In the genomic region with DNA sequence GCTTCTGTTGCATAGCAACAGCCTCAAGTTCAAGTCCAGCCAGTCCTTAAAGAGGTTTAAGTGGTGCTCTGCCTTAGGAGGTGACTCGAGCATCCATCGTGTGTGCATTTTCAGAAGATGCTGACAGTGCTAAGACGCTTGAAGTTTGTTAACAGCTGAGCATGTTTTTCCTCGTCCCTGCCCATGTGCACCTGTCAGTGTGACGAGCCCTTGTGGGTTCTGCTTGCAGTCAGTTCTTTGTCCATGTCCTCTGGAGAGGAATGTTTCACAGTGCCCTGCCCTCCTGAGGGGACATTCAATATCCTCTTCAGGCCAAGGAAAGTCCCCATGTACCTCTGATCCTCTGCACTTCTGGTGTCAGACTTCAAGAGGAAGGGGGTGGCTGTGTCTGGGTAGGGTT, we compare ENCODE assay signal across 26 mouse cellular contexts. TPM values are rescaled to one million over a fixed set of nuclear protein-coding genes. Genes with fewer than 3 reads are reported as not detected.
DNase-seq lines count a peak whose midpoint lies in the region; ATAC-seq and TF ChIP-seq lines count a peak whose summit lies in the region.
"Had no signal": no experiment of that assay in that cellular context is flagged by ENCODE, and none has a peak within 500 bp of the region (broad histone marks: within the 10 kb centered on the region; RNA-seq: fewer than 3 reads in every experiment).

No protein-coding gene starts in this region.

- ATAC-seq in embryonic facial prominence, embryonic 15.5 days (ENCODE audit: insufficient number of reproducible peaks, low FRiP score, low TSS enrichment, low read depth): peak; percentile 70; the same call in 1 of the 2 replicates
- ATAC-seq: activated CD4-positive, CD25-positive, alpha-beta regulatory T cell, adult 4 months; CD4-positive, CD25-positive, alpha-beta regulatory T cell, adult 4 months; forebrain, embryonic 14.5 days; forebrain, embryonic 16.5 days; Patski had no signal

- no peak overlapping the region for H3ac ChIP-seq in C2C12 (ENCODE audit: control insufficient read depth, insufficient read length, low read depth)
- no peak overlapping the region for H3ac ChIP-seq in myocyte (ENCODE audit: control insufficient read depth, insufficient read length)

- no peak overlapping the region for H3K4me3 ChIP-seq in gastrocnemius, adult 2 months
- no peak overlapping the region for H3K4me3 ChIP-seq in C2C12 (ENCODE audit: insufficient read depth, poor library complexity, severe bottlenecking)
- no peak overlapping the region for H3K4me3 ChIP-seq in embryonic facial prominence, embryonic 15.5 days (replicated peaks)
- H3K4me3 ChIP-seq in myocyte: no peak overlapping the region
- H3K4me3 ChIP-seq: embryonic facial prominence, embryonic 13.5 days; erythroblast, embryonic 14.5 days; forebrain, embryonic 10.5 days; forebrain, embryonic 12.5 days had no signal

- no peaks in the 10 kb centered on the region for H3K27me3 ChIP-seq in C2C12 (ENCODE audit: control insufficient read depth, insufficient read depth, insufficient read length)
- no peaks in the 10 kb centered on the region for H3K27me3 ChIP-seq in embryonic facial prominence, embryonic 15.5 days
- no peaks in the 10 kb centered on the region for H3K27me3 ChIP-seq in myocyte (ENCODE audit: control insufficient read depth, insufficient read depth, insufficient read length)
- H3K27me3 ChIP-seq: CH12.LX; embryonic facial prominence, embryonic 13.5 days; forebrain, embryonic 12.5 days; Patski had no signal

- H3K4me2 ChIP-seq in embryonic facial prominence, embryonic 15.5 days (replicated peaks): no peak overlapping the region
- no peak overlapping the region for H3K4me2 ChIP-seq in myocyte (ENCODE audit: low read depth)
- H3K4me2 ChIP-seq: embryonic facial prominence, embryonic 13.5 days; forebrain, embryonic 12.5 days had no signal

- intact Hi-C loops in gastrocnemius, adult 2 months (cut with DNase I): loop anchor here (10.0 kb wide), 1 partner anchor 65 kb away; a partner anchor contains a TSS

- peaks cover 6% of the 10 kb centered on the region for H3K36me3 ChIP-seq in C2C12 (ENCODE audit: control insufficient read depth, insufficient read depth)
- no peaks in the 10 kb centered on the region for H3K36me3 ChIP-seq in embryonic facial prominence, embryonic 15.5 days
- H3K36me3 ChIP-seq in myocyte (ENCODE audit: control insufficient read depth, insufficient read depth): peaks cover 13% of the 10 kb centered on the region
- H3K36me3 ChIP-seq: embryonic facial prominence, embryonic 13.5 days; forebrain, embryonic 12.5 days had no signal

- no peak for TF ChIP-seq POLR2A in myocyte (IDR thresholded peaks at IDR 0.05; ENCODE audit: insufficient read length, low read depth)

- WGBS in embryonic facial prominence, embryonic 15.5 days: 69% methylated on average over 5 of the region's 5 CpGs

- no peaks in the 10 kb centered on the region for H3K79me3 ChIP-seq in C2C12 (ENCODE audit: low read depth)

- peak overlapping the region; percentile 31; the same call in 1 of the 2 replicates for H3K27ac ChIP-seq in gastrocnemius, adult 2 months
- no peak overlapping the region for H3K27ac ChIP-seq in embryonic facial prominence, embryonic 15.5 days (replicated peaks)
- H3K27ac ChIP-seq: embryonic facial prominence, embryonic 13.5 days; forebrain, embryonic 10.5 days; forebrain, embryonic 12.5 days had no signal

- no peak overlapping the region for H3K9ac ChIP-seq in embryonic facial prominence, embryonic 15.5 days
- H3K9ac ChIP-seq: embryonic facial prominence, embryonic 13.5 days; forebrain, embryonic 12.5 days had no signal

- no peaks in the 10 kb centered on the region for H3K4me1 ChIP-seq in embryonic facial prominence, embryonic 15.5 days
- H3K4me1 ChIP-seq: embryonic facial prominence, embryonic 13.5 days; forebrain, embryonic 10.5 days; forebrain, embryonic 12.5 days had no signal

- H3K79me2 ChIP-seq in C2C12 (ENCODE audit: control insufficient read depth, insufficient read depth): no peaks in the 10 kb centered on the region
- no peaks in the 10 kb centered on the region for H3K79me2 ChIP-seq in myocyte (ENCODE audit: control insufficient read depth, insufficient read depth)

- no peak for TF ChIP-seq CTCF in gastrocnemius, adult 2 months (IDR thresholded peaks at IDR 0.05)
- TF ChIP-seq CTCF in C2C12 (IDR thresholded peaks at IDR 0.05; ENCODE audit: control insufficient read depth, insufficient read depth, insufficient read length): no peak

- no peaks in the 10 kb centered on the region for H3K9me3 ChIP-seq in embryonic facial prominence, embryonic 15.5 days (replicated peaks)

- DNase-seq in gastrocnemius, adult 2 months: no peak
- DNase-seq in gastrocnemius, postnatal 10 days: no peak
- no peak for DNase-seq in ovary, postnatal 10 days (ENCODE audit: low spot score)
- DNase-seq in heart, postnatal 4 days: no peak
- DNase-seq: adrenal gland, adult 8-10 months; adrenal gland, postnatal 14 days; adrenal gland, postnatal 36 days; cerebellum, adult 11-12 months; cerebellum, adult 2 months; cerebellum, adult 9-10 months; cerebellum, postnatal 10 days; cerebellum, postnatal 25 days had no signal

TF ChIP-seq in C2C12, 6 proteins besides CTCF, POLR2A, EP300 and RAD21:
- TF ChIP-seq CEBPB (IDR thresholded peaks at IDR 0.05; ENCODE audit: low read depth): no peak
- TF ChIP-seq MYOD1 (IDR thresholded peaks at IDR 0.05; ENCODE audit: control insufficient read depth, insufficient read length, low read depth): peak; percentile 93
TF ChIP-seq in C2C12: peak in this region for 1.

TF ChIP-seq in myocyte, 11 proteins besides CTCF, POLR2A, EP300 and RAD21:
- TF ChIP-seq SRF (IDR thresholded peaks at IDR 0.05; ENCODE audit: control insufficient read depth, insufficient read length, low read depth) (no peak), MAX (IDR thresholded peaks at IDR 0.05; ENCODE audit: low read depth) (no peak), TCF12 (IDR thresholded peaks at IDR 0.05; ENCODE audit: insufficient read depth, poor library complexity, severe bottlenecking) (peak; percentile 97), POLR2AphosphoS2 (IDR thresholded peaks at IDR 0.05; ENCODE audit: insufficient read length, low read depth) (peak; percentile 63), CEBPB (IDR thresholded peaks at IDR 0.05; ENCODE audit: insufficient read depth, poor library complexity, severe bottlenecking) (no peak), TCF3 (IDR thresholded peaks at IDR 0.05; ENCODE audit: insufficient read length, low read depth) (peak; percentile 89), USF1 (IDR thresholded peaks at IDR 0.05; ENCODE audit: low read depth) (no peak), E2F4 (IDR thresholded peaks at IDR 0.05; ENCODE audit: insufficient read depth) (no peak), MYOG (IDR thresholded peaks at IDR 0.05; ENCODE audit: control insufficient read depth in 1 of 3, insufficient read depth in 1 of 3, insufficient read length in 2 of 3, low read depth in 2 of 3) (peak; percentile 63 to 98 (median 92)), MYOD1 (IDR thresholded peaks at IDR 0.05; ENCODE audit: control insufficient read depth in 1 of 3, insufficient read length in 2 of 3, low read depth in 2 of 3) (peak; percentile 94 to 100 (median 99)), REST (IDR thresholded peaks at IDR 0.05; ENCODE audit: insufficient read depth, insufficient read length) (no peak)

RNA-seq across cellular contexts. Expression of a gene that starts 12.5 kb away (rescaled TPM):
- 100 to 1,000 TPM in 1 of 2 experiments, 10 to 100 TPM in 1; 95.4 to 186 TPM for total RNA-seq in gastrocnemius, adult 2 months (2021)
- 100 to 1,000 TPM; 113 to 139 TPM for total RNA-seq in gastrocnemius, postnatal 10 days (2021)
- polyA plus RNA-seq in C2C12 (2012; fragmentation: generic; extraction: Trizol) (0.36 TPM), myocyte (2012; fragmentation: generic; extraction: Trizol) (55.6 TPM)
- 10.6 and 14.4 TPM in 2 replicates for polyA plus RNA-seq in embryonic facial prominence, embryonic 15.5 days (2015; fragmentation: Nextera tagmentation; extraction: Ambion mirVana)
- 10 to 100 TPM; 47.8 to 48.0 TPM for total RNA-seq in heart, postnatal 4 days (2021)
- total RNA-seq: adrenal gland, postnatal 14 days; adrenal gland, postnatal 36 days; CH12.LX had no signal
- polyA plus RNA-seq: activated CD4-positive, CD25-positive, alpha-beta regulatory T cell, adult 4 months; erythroblast, embryonic 14.5 days; forebrain, embryonic 10.5 days; forebrain, embryonic 14.5 days; forebrain, embryonic 16.5 days; G1E; Patski had no signal

RNA-seq across cellular contexts. Expression of a gene that starts 29.6 kb away (rescaled TPM):
- 100 to 1,000 TPM; 117 to 173 TPM for total RNA-seq in gastrocnemius, adult 2 months (2021)
- 100 to 1,000 TPM; 238 to 249 TPM for total RNA-seq in gastrocnemius, postnatal 10 days (2021)
- polyA plus RNA-seq in C2C12 (2012; fragmentation: generic; extraction: Trizol) (298 TPM), myocyte (2012; fragmentation: generic; extraction: Trizol) (750 TPM)
- 114 and 123 TPM in 2 replicates for polyA plus RNA-seq in embryonic facial prominence, embryonic 15.5 days (2015; fragmentation: Nextera tagmentation; extraction: Ambion mirVana)
- 10 to 100 TPM; 94.2 to 95.1 TPM for total RNA-seq in heart, postnatal 4 days (2021)

RNA-seq across cellular contexts. Expression of a gene that starts 34.6 kb away (rescaled TPM):
- 10 to 100 TPM; 32.7 to 43.1 TPM for total RNA-seq in gastrocnemius, adult 2 months (2021)
- total RNA-seq in gastrocnemius, postnatal 10 days (2021): 10 to 100 TPM; 50.3 to 51.2 TPM
- polyA plus RNA-seq in C2C12 (2012; fragmentation: generic; extraction: Trizol) (32.8 TPM), myocyte (2012; fragmentation: generic; extraction: Trizol) (43.7 TPM)
- 76.9 and 77.0 TPM in 2 replicates for polyA plus RNA-seq in embryonic facial prominence, embryonic 15.5 days (2015; fragmentation: Nextera tagmentation; extraction: Ambion mirVana)
- 10 to 100 TPM; 80.9 to 86.9 TPM for total RNA-seq in heart, postnatal 4 days (2021)
